Mouse (Mus musculus) heart, embryonic 15.5 days (tissue): ENCODE results near the gene Taar7b. TPM values are rescaled to one million over a fixed set of nuclear protein-coding genes. Genes with fewer than 3 reads are reported as not detected.

Source experiments
- ATAC-seq: fragments of 200-750 bp; cut with Nextera tagmentation; replicated peaks from 2 replicates; pipeline ENCODE4 v1.8.0; 2017; ENCODE audit warnings: low read depth, moderate TSS enrichment; ENCODE audit not compliant: insufficient number of reproducible peaks, insufficient read depth, low FRiP score
- H3K27ac ChIP-seq: fragments of 300-500 bp; sonication (generic); 2 replicates; pipeline ENCODE4 v1.5.1; 2015; ENCODE audit warnings: mild to moderate bottlenecking, inconsistent platforms
- H3K27me3 ChIP-seq: fragments of 300-500 bp; sonication (generic); 2 replicates; pipeline ENCODE4 v1.6.1; 2015; ENCODE audit warnings: inconsistent platforms
- H3K36me3 ChIP-seq: fragments of 300-500 bp; sonication (generic); 2 replicates; pipeline ENCODE4 v1.6.1; 2015; ENCODE audit warnings: mild to moderate bottlenecking, inconsistent platforms
- H3K4me1 ChIP-seq: fragments of 300-500 bp; sonication (generic); replicated peaks from 2 replicates; pipeline ENCODE4 v1.6.1; 2015; ENCODE audit warnings: inconsistent platforms
- H3K4me2 ChIP-seq: fragments of 300-500 bp; sonication (generic); 2 replicates; pipeline ENCODE4 v1.6.1; 2015; ENCODE audit warnings: inconsistent platforms, mild to moderate bottlenecking, moderate library complexity
- H3K4me3 ChIP-seq: fragments of 300-500 bp; sonication (generic); 2 replicates; pipeline ENCODE4 v1.5.1; 2015; ENCODE audit warnings: mild to moderate bottlenecking, inconsistent platforms
- H3K9ac ChIP-seq: fragments of 300-500 bp; sonication (generic); 2 replicates; pipeline ENCODE4 v1.6.1; 2015; ENCODE audit warnings: mild to moderate bottlenecking, inconsistent platforms
- H3K9me3 ChIP-seq: fragments of 300-500 bp; sonication (generic); replicated peaks from 2 replicates; pipeline ENCODE4 v1.6.1; 2016; ENCODE audit warnings: inconsistent platforms
- WGBS: fragments of 180-500 bp; shearing (Covaris S2); methylation state at CpG from one replicate; pipeline ENCODE4 v1.1.7; 2015; ENCODE audit warnings: mixed read lengths; 5-methylcytosine and 5-hydroxymethylcytosine counted together
- polyA plus RNA-seq: library from polyadenylated mRNA; unstranded; fragments of >200 nt; fragmentation: Nextera tagmentation; extraction: Ambion mirVana; gene quantifications from 2 replicates; pipeline ENCODE4 v1.2.1, GENCODE M21; 2015

Gene Taar7b
- polyA plus RNA-seq, 1 experiment from 2014 or later, result not detected

DNA sequence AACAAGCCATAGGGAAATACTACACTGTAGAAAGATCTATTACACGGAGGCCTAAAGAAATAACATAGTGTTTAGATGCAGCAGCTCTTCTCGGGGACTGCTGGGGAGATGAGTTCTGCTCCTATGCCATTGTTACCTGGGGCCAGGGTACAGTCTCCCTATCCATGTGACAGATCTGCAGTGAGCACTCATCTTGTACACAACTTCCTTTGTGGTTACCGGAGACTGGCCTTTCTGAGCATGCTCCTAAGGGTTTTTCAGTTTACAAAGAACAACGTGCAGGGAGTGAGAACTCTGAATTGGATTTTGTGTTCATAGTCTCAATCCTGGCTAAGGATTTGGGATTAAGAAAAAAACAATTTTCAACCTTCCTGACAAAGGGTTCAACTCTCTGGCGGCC, 13.3 kb upstream of the Taar7b start:
- ATAC-seq, result no peak
- 76% methylated on average over 5 of the region's 5 CpGs for WGBS
- H3K4me3 ChIP-seq, result no peak overlapping the region
- H3K4me2 ChIP-seq, result no peak overlapping the region
- H3K36me3 ChIP-seq, result no peaks in the 10 kb centered on the region
- H3K9ac ChIP-seq, result no peak overlapping the region
- no peaks in the 10 kb centered on the region for H3K4me1 ChIP-seq
- H3K27me3 ChIP-seq, result no peaks in the 10 kb centered on the region
- H3K9me3 ChIP-seq, result no peaks in the 10 kb centered on the region
- no peak overlapping the region for H3K27ac ChIP-seq

DNA sequence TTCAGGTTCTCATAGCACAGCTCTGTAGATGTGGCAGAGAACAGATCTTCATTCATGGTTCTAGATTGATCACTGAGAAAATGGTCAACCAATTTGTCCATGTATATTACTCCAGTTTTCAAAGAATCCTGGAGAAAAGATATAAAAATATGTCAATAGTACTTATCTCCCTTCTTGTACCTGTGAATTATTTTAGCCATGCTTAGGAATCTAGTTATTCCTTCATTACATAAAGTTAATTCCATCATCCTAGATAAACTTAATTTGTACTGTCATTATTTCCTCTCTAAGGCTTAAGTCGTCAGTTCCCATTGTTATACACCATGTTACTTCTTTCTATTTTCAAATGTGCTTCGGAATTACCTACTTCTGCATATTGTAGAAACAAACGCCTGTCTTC, 6.4 kb upstream of the Taar7b start, which contains the start of gene Taar7a:
TSS of gene Taar7a (minus strand) at position 101 of the 400 bp plus-strand sequence.
- no peaks in the 10 kb centered on the region for H3K9me3 ChIP-seq
- no peak within 1 kb of the TSS for H3K4me3 ChIP-seq
- no peaks in the 10 kb centered on the region for H3K4me1 ChIP-seq
- H3K36me3 ChIP-seq, result no peaks in the 10 kb centered on the region
- no peak within 1 kb of the TSS for H3K4me2 ChIP-seq
- no peak for ATAC-seq
- no peak within 1 kb of the TSS for H3K9ac ChIP-seq
- no peak within 1 kb of the TSS for H3K27ac ChIP-seq
- H3K27me3 ChIP-seq, result no peaks in the 10 kb centered on the region
- WGBS, result 84% methylated on average over 3 of the region's 3 CpGs

DNA sequence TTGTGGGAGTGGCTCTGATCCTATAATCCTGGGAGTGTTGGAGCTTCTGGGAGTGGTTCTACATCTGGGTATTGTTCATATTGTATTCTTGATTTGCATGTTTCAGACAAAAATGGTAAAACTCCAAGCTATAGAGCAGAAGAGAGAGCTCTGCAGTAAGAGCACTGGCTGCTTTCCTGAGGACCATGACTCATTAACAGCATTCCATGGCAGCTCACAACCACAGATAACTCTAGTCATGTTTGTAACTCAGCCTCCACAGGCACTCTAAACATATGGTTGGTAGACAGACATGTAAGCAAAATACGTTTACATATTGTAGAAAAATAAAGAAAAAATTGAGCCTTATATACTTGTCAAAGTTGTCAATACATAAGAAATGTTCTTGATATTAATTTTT, 6.7 kb downstream of the Taar7b start:
- H3K9ac ChIP-seq, result no peak overlapping the region
- no peaks in the 10 kb centered on the region for H3K27me3 ChIP-seq
- no peaks in the 10 kb centered on the region for H3K36me3 ChIP-seq
- no peaks in the 10 kb centered on the region for H3K4me1 ChIP-seq
- H3K4me3 ChIP-seq, result no peak overlapping the region
- no peak overlapping the region for H3K27ac ChIP-seq
- no peak for ATAC-seq
- H3K4me2 ChIP-seq, result no peak overlapping the region
- WGBS, result 49% methylated on average over 1 of the region's 1 CpGs
- no peaks in the 10 kb centered on the region for H3K9me3 ChIP-seq

DNA sequence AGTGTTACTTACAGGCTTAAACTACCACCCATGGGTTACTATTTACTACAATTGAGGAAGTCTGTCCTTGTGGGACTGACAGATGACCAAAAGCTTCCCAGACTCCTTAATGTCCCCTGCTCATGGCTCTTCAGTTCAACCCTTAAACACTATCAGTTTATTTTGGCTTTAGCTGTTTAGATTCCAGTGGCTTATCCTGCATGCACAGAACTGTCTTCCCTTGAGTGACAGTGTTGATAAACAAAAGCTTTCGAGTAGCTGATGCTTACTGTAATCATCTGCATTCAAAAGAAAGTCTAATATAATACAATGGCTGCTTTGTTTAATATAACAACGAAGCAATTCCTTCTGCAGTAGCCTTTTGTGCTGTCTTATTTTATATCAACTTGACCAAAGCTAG, 7.3 kb downstream of the Taar7b start:
- H3K4me2 ChIP-seq, result no peak overlapping the region
- no peaks in the 10 kb centered on the region for H3K4me1 ChIP-seq
- no peaks in the 10 kb centered on the region for H3K9me3 ChIP-seq
- H3K27me3 ChIP-seq, result no peaks in the 10 kb centered on the region
- no peak overlapping the region for H3K27ac ChIP-seq
- WGBS, result 40% methylated on average over 2 of the region's 2 CpGs
- ATAC-seq, result no peak
- no peak overlapping the region for H3K4me3 ChIP-seq
- H3K36me3 ChIP-seq, result no peaks in the 10 kb centered on the region
- no peak overlapping the region for H3K9ac ChIP-seq

DNA sequence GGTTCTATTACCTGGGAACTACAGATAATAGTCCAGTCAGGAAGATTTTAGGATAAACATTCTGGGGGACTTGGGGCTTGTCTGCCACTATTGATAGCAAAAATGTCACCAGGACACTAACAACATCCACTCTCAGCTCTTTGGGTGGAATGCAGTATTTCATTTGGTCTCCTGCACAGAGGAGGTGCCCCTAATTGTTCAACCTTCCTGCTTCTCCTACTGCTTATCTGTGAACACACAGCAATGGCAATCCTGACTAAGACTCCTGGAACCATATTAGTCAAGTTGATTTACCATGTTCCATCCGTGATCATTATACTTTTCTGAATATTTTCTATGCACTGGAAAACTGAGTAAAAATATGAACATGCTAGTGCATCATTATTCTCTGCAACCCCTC, 8.4 kb downstream of the Taar7b start:
- Histone ChIP-seq H3K27ac (no peak overlapping the region), H3K4me1 (no peaks in the 10 kb centered on the region), H3K9ac (no peak overlapping the region), H3K36me3 (no peaks in the 10 kb centered on the region), H3K4me2 (no peak overlapping the region), H3K9me3 (no peaks in the 10 kb centered on the region), H3K27me3 (no peaks in the 10 kb centered on the region), H3K4me3 (no peak overlapping the region)
- whole genome bisulfite sequencing, result 68% methylated on average over 1 of the region's 1 CpGs
- no peak for ATAC-seq

DNA sequence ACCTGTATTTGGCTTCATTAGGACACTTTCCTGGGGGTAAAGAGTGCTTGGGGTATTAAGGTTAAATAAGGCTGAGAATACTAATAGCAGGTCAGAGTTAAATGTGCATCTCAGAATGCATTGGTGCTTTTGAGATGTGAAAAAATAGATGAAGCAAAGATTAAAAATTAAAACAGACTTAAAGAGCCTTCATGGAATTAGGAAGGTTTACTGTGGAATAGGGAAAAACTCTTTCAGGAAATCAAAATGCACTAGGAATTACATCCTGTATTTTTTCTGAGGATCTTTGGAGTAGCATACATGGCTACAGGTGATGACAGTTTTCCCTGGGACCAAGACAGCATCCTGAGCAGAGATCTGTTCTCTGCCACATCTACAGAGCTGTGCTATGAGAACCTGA, 27.2 kb downstream of the Taar7b start, which contains the start of gene Taar7d:
TSS of gene Taar7d (plus strand) at position 301 of the 400 bp plus-strand sequence.
- Histone ChIP-seq H3K27me3 (no peaks in the 10 kb centered on the region), H3K4me1 (no peaks in the 10 kb centered on the region), H3K9me3 (no peaks in the 10 kb centered on the region), H3K9ac (no peak within 1 kb of the TSS), H3K27ac (no peak within 1 kb of the TSS), H3K4me2 (no peak within 1 kb of the TSS), H3K36me3 (no peaks in the 10 kb centered on the region), H3K4me3 (no peak within 1 kb of the TSS)
- ATAC-seq, result no peak

DNA sequence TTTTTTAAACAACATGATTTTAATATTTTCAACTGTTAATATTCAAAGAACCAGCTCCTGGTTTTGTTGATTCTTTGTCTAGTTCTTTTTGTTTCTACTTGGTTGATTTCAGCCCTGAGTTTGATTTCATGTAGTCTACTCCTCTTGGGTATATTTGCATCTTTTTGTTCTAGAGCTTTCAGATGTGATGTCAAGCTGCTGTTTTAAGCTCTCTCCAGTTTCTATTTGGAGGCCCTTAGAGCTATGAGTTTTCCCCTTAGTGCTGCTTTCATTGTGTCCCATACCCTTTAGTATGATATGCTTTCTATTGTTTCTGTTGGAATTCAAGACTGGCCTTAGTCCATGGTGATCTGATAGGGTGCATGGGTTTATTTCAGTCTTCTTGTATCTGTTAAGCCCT, 31.6 kb downstream of the Taar7b start:
- ATAC-seq, result no peak
- no peaks in the 10 kb centered on the region for H3K36me3 ChIP-seq
- no peak overlapping the region for H3K27ac ChIP-seq
- H3K9ac ChIP-seq, result no peak overlapping the region
- no peaks in the 10 kb centered on the region for H3K4me1 ChIP-seq
- no peaks in the 10 kb centered on the region for H3K9me3 ChIP-seq
- no peak overlapping the region for H3K4me2 ChIP-seq
- H3K4me3 ChIP-seq, result no peak overlapping the region
- no peaks in the 10 kb centered on the region for H3K27me3 ChIP-seq

DNA sequence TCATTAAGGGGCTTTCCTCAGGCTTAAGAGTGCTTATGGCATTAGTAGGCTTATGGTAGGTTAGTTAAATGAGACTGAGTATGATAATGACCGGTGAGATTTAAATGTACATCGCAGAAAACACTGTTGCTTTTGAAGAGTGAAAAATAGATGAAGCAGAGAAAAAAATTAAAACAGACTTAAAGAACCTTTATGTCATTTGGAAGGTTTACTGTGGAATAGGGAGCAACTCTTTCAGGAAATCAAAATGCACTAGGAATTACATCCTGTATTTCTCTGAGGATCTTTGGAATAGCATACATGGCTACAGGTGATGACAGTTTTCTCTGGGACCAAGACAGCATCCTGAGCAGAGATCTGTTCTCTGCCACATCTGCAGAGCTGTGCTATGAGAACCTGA, 37.6 kb downstream of the Taar7b start, which contains the start of gene Taar7e:
TSS of gene Taar7e (plus strand) at position 301 of the 400 bp plus-strand sequence.
- no peak within 1 kb of the TSS for H3K4me3 ChIP-seq
- no peaks in the 10 kb centered on the region for H3K36me3 ChIP-seq
- H3K4me1 ChIP-seq, result no peaks in the 10 kb centered on the region
- no peak within 1 kb of the TSS for H3K9ac ChIP-seq
- H3K27me3 ChIP-seq, result no peaks in the 10 kb centered on the region
- 92% methylated on average over 2 of the region's 2 CpGs for WGBS
- no peak within 1 kb of the TSS for H3K4me2 ChIP-seq
- H3K9me3 ChIP-seq, result no peaks in the 10 kb centered on the region
- H3K27ac ChIP-seq, result no peak within 1 kb of the TSS
- ATAC-seq, result no peak

DNA sequence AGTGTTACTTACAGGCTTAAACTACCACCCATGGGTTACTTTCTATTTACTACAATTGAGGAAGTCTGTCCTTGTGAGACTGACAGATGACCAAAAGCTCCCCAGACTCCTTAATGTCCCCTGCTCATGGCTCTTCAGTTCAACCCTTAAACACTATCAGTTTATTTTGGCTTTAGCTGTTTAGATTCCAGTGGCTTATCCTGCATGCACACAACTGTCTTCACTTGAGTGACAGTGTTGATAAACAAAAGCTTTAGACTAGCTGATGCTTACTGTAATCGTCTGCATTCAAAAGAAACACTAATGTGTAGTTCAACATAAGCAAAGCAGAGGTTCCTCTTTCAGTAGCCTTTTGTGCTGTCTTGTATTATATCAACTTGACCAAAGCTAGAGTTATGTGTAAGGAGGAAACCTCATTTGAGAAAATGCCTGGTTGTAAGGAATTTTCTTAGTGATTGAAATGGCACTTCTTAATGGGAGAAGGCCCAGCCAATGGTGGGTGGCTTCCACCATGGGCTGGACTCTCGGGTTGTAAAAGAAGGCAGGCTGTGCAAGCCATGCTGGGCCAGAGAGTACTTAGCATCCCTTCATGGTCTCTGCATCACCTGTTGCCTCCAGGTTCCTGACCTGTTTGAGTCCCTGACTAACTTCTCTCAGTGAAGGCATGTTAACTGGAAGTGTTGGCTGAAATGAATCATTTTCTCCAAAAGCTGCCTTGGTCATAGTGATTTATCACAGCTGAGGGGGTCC, 40.6 kb downstream of the Taar7b start:
- Histone ChIP-seq H3K4me1 (no peaks in the 10 kb centered on the region), H3K9me3 (no peaks in the 10 kb centered on the region), H3K36me3 (no peaks in the 10 kb centered on the region), H3K27ac (no peak overlapping the region), H3K27me3 (no peaks in the 10 kb centered on the region), H3K9ac (no peak overlapping the region), H3K4me2 (no peak overlapping the region), H3K4me3 (no peak overlapping the region)
- 45% methylated on average over 2 of the region's 2 CpGs for WGBS
- ATAC-seq, result no peak

DNA sequence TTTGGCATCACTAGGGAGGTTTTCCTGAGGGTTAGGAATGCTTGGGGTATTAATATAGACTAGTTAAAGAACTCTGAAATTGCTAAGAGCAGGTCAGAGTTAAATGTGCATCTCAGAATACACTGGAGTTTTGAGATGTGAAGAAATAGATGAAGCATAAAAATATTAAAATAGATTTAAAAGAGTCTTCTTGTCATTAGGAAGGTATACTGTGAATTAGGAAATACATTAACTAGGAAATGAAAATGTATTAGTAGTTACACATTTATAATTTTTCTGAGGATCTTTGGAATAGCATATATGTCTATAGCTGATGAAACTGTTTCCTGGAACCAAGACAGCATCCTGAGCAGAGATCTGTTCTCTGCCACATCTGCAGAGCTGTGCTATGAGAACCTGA, 49.5 kb downstream of the Taar7b start, which contains the start of gene Taar7f:
TSS of gene Taar7f (plus strand) at position 301 of the 400 bp plus-strand sequence.
- ATAC-seq, result no peak

More for the DNA sequence above, 49.5 kb downstream of the Taar7b start, which contains the start of gene Taar7f:
- no peak within 1 kb of the TSS for H3K4me3 ChIP-seq
- H3K36me3 ChIP-seq, result no peaks in the 10 kb centered on the region
- H3K9me3 ChIP-seq, result no peaks in the 10 kb centered on the region
- H3K27me3 ChIP-seq, result no peaks in the 10 kb centered on the region
- no peak within 1 kb of the TSS for H3K4me2 ChIP-seq
- H3K4me1 ChIP-seq, result no peaks in the 10 kb centered on the region
- H3K27ac ChIP-seq, result no peak within 1 kb of the TSS
- no peak within 1 kb of the TSS for H3K9ac ChIP-seq
